Mouse (Mus musculus) thymus, adult 2 months (tissue): Measurements from ENCODE around the gene Coq10a. TPM values are rescaled to one million over a fixed set of nuclear protein-coding genes. Genes with fewer than 3 reads are reported as not detected.

Experiments
- DNase-seq: peaks from one replicate; pipeline ENCODE4 v3.0.0; 2021
- H3K27ac ChIP-seq: fragments of 200-500 bp; 2 replicates; pipeline ENCODE4 v1.5.1; 2012; ENCODE audit warnings: low read length, control low read depth; ENCODE audit not compliant: control insufficient read depth, insufficient read depth
- H3K27me3 ChIP-seq: fragments of 200-500 bp; 2 replicates; pipeline ENCODE4 v1.6.1; 2012; ENCODE audit warnings: mild to moderate bottlenecking, low read length, moderate library complexity, mixed read lengths; ENCODE audit not compliant: control insufficient read depth, insufficient read depth
- H3K36me3 ChIP-seq: fragments of 200-500 bp; 2 replicates; pipeline ENCODE4 v1.6.1; 2012; ENCODE audit warnings: mild to moderate bottlenecking, low read length, moderate library complexity; ENCODE audit not compliant: control insufficient read depth, insufficient read depth
- H3K4me1 ChIP-seq: fragments of 200-500 bp; replicated peaks from 2 replicates; pipeline ENCODE4 v1.6.1; 2012; ENCODE audit warnings: low read length; ENCODE audit not compliant: control insufficient read depth, insufficient read depth
- H3K4me3 ChIP-seq: fragments of 200-500 bp; 2 replicates; pipeline ENCODE4 v1.5.1; 2012; ENCODE audit warnings: mild to moderate bottlenecking, low read length, control low read depth, moderate library complexity; ENCODE audit not compliant: control insufficient read depth, insufficient read depth
- CTCF ChIP-seq: fragments of 200-500 bp; IDR thresholded peaks from 2 replicates; pipeline ENCODE4 v1.5.1; 2012; ENCODE audit warnings: mild to moderate bottlenecking, control low read depth, low read length, moderate library complexity, borderline replicate concordance; ENCODE audit not compliant: control insufficient read depth, poor library complexity, insufficient read depth; ENCODE audit errors: extremely low read depth
- POLR2A ChIP-seq: fragments of 200-500 bp; IDR thresholded peaks from 2 replicates; pipeline ENCODE4 v1.6.1; 2012; ENCODE audit warnings: mild to moderate bottlenecking, low read length, control low read depth, moderate library complexity; ENCODE audit not compliant: control insufficient read depth, poor library complexity, insufficient read depth; ENCODE audit errors: extremely low read depth
- WGBS: fragments of 180-500 bp; shearing (Covaris S2); methylation state at CpG from one replicate; pipeline ENCODE4 v1.1.7; 2018; 5-methylcytosine and 5-hydroxymethylcytosine counted together
- polyA plus RNA-seq: library from polyadenylated mRNA; depleted of rRNA; stranded (reverse); fragments of >200 nt; gene quantifications from 2 replicates; pipeline ENCODE4 v1.2.3, GENCODE M21; 2012

Gene Coq10a
- polyA plus RNA-seq, 1 experiment: 71.7 TPM

DNA sequence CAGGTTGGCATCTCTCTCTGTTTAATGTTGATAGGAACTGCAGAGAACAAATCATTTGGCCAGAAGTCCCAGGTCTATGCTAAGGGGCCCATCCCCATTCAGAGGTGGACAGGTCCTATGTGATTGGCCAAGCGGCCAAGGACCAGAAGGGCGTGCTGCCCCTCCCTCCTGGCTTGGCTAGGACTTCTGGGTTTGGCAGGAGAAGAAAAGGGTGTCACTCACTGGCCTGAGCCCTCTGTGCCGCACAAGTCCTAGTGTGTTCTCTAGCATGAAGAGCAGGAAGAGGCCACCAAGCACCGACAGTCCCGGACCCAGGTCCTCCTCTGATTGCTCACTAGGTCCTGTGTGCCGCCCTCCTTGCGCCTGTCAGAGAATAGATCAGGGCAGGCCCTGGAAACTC lies 28.7 kb upstream of the Coq10a start:
- Histone ChIP-seq H3K27me3 (no peaks in the 10 kb centered on the region), H3K27ac (no peak overlapping the region), H3K36me3 (peaks cover 10% of the 10 kb centered on the region; the same call in 1 of the 2 replicates), H3K4me3 (no peak overlapping the region), H3K4me1 (0 out of 2 replicates have a peak, but pooled peaks cover 4% of the 10 kb centered on the region)
- no peak for DNase-seq
- TF ChIP-seq POLR2A: no peak
- no peak for TF ChIP-seq CTCF
- WGBS: 92% methylated on average over 7 of the region's 7 CpGs

DNA sequence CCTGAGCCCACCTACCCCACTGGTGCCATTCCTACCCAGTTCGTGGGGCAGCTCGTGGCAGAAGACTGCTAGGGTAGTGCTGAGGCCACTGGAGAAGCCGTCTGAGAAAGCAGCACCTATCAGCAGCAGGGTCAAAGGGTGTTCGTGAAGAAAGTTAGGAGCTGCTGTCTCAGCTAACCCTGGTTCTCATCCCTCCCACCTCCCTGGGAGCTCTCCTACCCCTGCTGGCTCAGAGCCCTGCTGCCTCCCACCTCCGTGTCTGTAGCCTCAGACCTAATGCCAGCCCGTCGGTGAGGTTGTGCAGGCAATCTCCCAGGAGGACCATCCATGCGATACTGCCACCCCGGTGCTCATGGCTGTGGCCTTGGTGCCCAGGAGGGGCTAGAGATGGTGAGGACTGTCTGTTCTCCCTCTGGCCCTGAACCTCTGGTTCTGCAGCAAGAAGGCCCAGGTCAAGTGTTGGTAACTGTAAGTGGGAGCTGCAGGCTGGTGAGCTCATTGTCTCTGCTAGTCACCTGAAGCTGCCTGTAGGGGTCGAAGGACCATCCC lies 28.0 kb upstream of the Coq10a start:
- no peak for TF ChIP-seq POLR2A
- no peak for TF ChIP-seq CTCF
- no peak for DNase-seq
- H3K4me1 ChIP-seq: 0 out of 2 replicates have a peak, but pooled peaks cover 4% of the 10 kb centered on the region
- 94% methylated on average over 10 of the region's 10 CpGs for WGBS
- no peak overlapping the region for H3K4me3 ChIP-seq
- no peak overlapping the region for H3K27ac ChIP-seq
- peaks cover 14% of the 10 kb centered on the region for H3K36me3 ChIP-seq
- no peaks in the 10 kb centered on the region for H3K27me3 ChIP-seq

DNA sequence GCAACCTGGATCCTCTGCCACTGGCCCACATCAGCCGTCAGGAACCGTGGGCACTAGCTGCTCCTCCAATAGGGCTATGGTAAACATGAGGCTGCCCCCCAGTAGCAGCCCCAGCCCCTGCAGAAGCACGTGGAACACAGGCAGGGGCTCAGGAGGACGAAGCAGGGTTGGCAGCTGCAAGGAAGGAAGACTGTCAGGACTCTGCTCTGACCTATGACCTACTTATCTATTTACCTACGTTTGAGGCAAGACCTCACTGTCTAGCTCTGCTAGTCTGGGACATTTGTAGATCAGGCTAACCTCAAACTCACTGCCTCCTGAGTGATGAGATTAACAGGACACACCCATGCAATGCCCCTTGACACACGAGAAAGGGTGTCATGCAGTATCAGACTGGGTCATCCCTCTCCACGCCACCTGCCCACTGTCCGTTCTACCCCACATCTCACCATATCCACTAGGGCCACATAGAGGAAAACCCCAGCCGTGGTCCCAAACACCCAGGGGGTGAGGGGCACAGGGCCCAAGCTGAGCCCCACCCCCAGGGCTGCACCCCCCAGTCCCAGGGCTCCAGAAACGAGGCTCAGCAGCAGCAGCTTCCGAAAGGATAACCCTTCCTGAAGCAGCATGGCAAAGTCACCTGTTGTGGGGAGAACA lies 27.3 kb upstream of the Coq10a start:
- no peak for TF ChIP-seq CTCF
- TF ChIP-seq POLR2A: no peak
- H3K4me3 ChIP-seq: no peak overlapping the region

DNA sequence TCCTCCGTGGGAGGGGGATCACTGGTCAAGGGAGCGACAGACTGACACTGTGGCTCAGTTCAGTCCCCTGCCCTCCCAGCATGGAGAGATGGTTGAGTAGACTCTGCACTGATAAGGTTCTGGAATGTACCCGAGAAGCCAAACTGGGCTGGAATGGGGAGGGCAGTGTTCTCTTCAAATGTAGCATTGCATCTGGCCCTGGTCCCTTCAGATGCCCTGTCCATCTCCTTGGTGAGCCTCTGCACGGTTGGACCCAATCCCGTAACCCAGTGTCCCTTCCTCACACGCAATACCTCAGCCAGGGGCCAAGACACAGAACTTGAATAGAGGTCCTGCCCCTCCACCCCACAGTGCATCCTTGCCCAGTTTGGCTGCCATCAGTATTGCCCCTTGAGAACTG lies 23.1 kb upstream of the Coq10a start:
- peaks cover 60% of the 10 kb centered on the region for H3K36me3 ChIP-seq
- TF ChIP-seq POLR2A (no peak), CTCF (no peak)
- 90% methylated on average over 6 of the region's 6 CpGs for WGBS
- DNase-seq: no peak
- H3K4me3 ChIP-seq: no peak overlapping the region
- no peaks in the 10 kb centered on the region for H3K4me1 ChIP-seq
- H3K27me3 ChIP-seq: no peaks in the 10 kb centered on the region
- no peak overlapping the region for H3K27ac ChIP-seq

More for the DNA sequence above, 27.3 kb upstream of the Coq10a start:
- H3K4me1 ChIP-seq: 0 out of 2 replicates have a peak, but pooled peaks cover 2% of the 10 kb centered on the region
- WGBS: 88% methylated on average over 11 of the region's 11 CpGs
- H3K27ac ChIP-seq: no peak overlapping the region
- peaks cover 18% of the 10 kb centered on the region for H3K36me3 ChIP-seq
- no peaks in the 10 kb centered on the region for H3K27me3 ChIP-seq
- no peak for DNase-seq

DNA sequence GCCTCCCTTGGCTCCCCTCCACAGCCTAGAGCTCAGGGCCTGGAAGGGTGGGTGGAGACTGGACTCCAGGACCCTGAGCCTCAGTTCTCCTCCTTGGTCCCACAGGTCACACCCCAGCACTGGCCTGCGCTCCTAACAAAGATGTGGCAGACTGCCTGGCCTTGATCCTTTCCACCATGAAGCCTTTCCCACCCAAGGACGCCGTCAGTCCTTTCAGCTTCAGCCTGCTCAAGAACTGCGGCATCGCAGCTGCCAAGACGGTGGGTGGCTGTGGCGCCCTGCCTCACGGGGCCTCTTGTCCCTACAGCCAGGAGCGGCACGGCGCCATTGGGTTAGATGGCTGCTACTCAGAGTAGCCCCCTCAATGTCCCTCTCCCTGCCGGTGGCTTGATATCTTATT lies 21.6 kb upstream of the Coq10a start:
- no peak overlapping the region for H3K27ac ChIP-seq
- peaks cover 67% of the 10 kb centered on the region for H3K36me3 ChIP-seq
- H3K27me3 ChIP-seq: no peaks in the 10 kb centered on the region
- TF ChIP-seq POLR2A (no peak), CTCF (no peak)
- H3K4me1 ChIP-seq: no peaks in the 10 kb centered on the region
- 95% methylated on average over 12 of the region's 12 CpGs for WGBS
- DNase-seq: no peak
- no peak overlapping the region for H3K4me3 ChIP-seq

DNA sequence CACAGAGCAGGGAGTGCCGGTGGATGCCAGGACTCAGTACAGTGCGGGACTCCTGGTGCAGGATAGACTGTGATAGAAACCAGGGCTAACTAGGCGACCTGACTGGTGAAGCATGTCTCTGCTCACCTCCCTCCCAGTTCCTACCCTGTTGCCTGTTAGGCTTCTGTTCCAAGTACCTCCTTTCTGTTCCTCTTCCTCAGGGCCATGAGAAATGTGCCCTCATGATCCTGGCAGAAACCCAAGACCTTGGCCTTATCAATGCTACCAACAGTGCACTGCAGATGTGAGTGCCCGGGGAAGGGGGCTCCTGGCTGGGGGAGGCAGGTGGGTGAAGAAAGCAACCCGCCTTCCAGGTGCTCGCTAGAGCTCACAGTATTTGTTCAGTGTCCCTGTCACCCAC lies 20.8 kb upstream of the Coq10a start:
- H3K27me3 ChIP-seq: no peaks in the 10 kb centered on the region
- H3K4me1 ChIP-seq: no peaks in the 10 kb centered on the region
- no peak for DNase-seq
- peaks cover 74% of the 10 kb centered on the region for H3K36me3 ChIP-seq
- no peak overlapping the region for H3K27ac ChIP-seq
- H3K4me3 ChIP-seq: no peak overlapping the region
- TF ChIP-seq POLR2A (no peak), CTCF (no peak)
- 93% methylated on average over 6 of the region's 6 CpGs for WGBS

DNA sequence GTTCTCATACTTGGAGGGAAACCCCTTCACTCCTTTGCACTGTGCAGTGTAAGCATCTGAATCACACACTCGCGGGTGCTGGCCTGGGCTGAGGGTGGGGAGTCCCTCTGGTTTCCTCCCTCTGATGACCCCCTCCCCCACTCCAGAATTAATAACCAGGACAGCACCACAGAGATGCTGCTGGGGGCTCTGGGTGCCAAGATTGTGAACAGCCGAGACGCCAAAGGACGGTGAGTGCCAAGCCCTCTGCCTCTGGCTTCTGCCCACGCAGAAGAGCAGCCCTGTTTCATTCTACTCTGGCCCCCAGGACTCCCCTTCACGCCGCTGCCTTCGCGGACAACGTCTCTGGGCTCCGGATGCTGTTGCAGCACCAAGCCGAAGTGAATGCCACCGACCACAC lies 20.1 kb upstream of the Coq10a start:
- Histone ChIP-seq H3K4me1 (no peaks in the 10 kb centered on the region), H3K27me3 (no peaks in the 10 kb centered on the region), H3K27ac (no peak overlapping the region), H3K4me3 (no peak overlapping the region), H3K36me3 (peaks cover 80% of the 10 kb centered on the region)
- TF ChIP-seq POLR2A (no peak), CTCF (no peak)
- 92% methylated on average over 14 of the region's 14 CpGs for WGBS
- DNase-seq: no peak
